Mouse (Mus musculus): ENCODE data around the gene Cacna1e. TPM values are rescaled to one million over a fixed set of nuclear protein-coding genes. Genes with fewer than 3 reads are reported as not detected.
A peak's percentile ranks its signal among the peaks of the same experiment; 100 is the strongest.

Cacna1e gene
- polyA plus RNA-seq, 1 experiment from 2014 or later: 0.25 TPM

DNA sequence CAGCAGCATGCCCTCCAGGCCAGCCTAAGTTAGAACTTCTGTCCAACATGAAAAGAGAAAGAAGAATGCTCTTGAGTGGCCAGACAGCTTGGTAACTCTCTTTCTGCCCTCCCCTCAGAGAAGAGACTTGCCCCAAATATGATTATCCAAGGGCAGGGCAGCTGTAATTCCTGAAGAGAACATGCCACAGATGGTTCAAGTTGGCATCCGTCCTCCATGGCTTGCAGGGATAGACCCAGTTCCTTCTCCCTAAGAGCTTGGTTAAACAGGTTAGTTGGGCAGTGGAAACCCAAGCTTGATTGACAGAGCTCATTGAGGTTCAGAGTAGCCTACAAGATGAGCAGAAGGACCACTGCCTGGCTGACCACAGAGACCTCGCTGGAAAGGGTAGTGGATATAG is 85.5 kb downstream of the Cacna1e start:
- no peaks in the 10 kb centered on the region for H3K9me3 ChIP-seq (ENCODE audit: low read depth, low read length)
- H3K27me3 ChIP-seq (ENCODE audit: insufficient read depth, low read length): no peaks in the 10 kb centered on the region
- no peak for ATAC-seq (ENCODE audit: insufficient read depth)
- 81% methylated on average over 2 of the region's 2 CpGs for WGBS
- H3K36me3 ChIP-seq (ENCODE audit: insufficient read depth): no peaks in the 10 kb centered on the region
- no peak overlapping the region for H3K4me2 ChIP-seq
- no peak overlapping the region for H3K4me3 ChIP-seq (ENCODE audit: low read depth, low read length)
- no peak for DNase-seq
- no peaks in the 10 kb centered on the region for H3K4me1 ChIP-seq (ENCODE audit: insufficient read depth)
- no peak overlapping the region for H3K9ac ChIP-seq
- TF ChIP-seq CTCF (IDR thresholded peaks at IDR 0.05; ENCODE audit: low read depth): no peak
- no peak overlapping the region for H3K27ac ChIP-seq (ENCODE audit: low read depth)

GRCm38 (mm10) chr1:154796685-154797084 is 87.6 kb downstream of the Cacna1e start:
- Histone ChIP-seq H3K36me3 (ENCODE audit: insufficient read depth) (no peaks in the 10 kb centered on the region), H3K4me3 (ENCODE audit: low read depth, low read length) (no peak overlapping the region), H3K27ac (ENCODE audit: low read depth) (no peak overlapping the region), H3K9ac (no peak overlapping the region), H3K4me1 (ENCODE audit: insufficient read depth) (no peaks in the 10 kb centered on the region), H3K9me3 (ENCODE audit: low read depth, low read length) (no peaks in the 10 kb centered on the region), H3K27me3 (ENCODE audit: insufficient read depth, low read length) (no peaks in the 10 kb centered on the region), H3K4me2 (no peak overlapping the region)
- DNase-seq (peak; percentile 37), ATAC-seq (ENCODE audit: insufficient read depth) (no peak)
- peak; percentile 62 for TF ChIP-seq CTCF (IDR thresholded peaks at IDR 0.05; ENCODE audit: low read depth)
- 49% methylated on average over 2 of the region's 2 CpGs for WGBS

- H3K4me3 ChIP-seq (ENCODE audit: low read depth, low read length): no peak overlapping the region
- WGBS: 70% methylated on average over 8 of the region's 8 CpGs
- no peaks in the 10 kb centered on the region for H3K27me3 ChIP-seq (ENCODE audit: insufficient read depth, low read length)
- H3K36me3 ChIP-seq (ENCODE audit: insufficient read depth): no peaks in the 10 kb centered on the region
- no peak for DNase-seq
- H3K4me2 ChIP-seq: no peak overlapping the region
- no peaks in the 10 kb centered on the region for H3K4me1 ChIP-seq (ENCODE audit: insufficient read depth)
- no peak for TF ChIP-seq CTCF (IDR thresholded peaks at IDR 0.05; ENCODE audit: low read depth)
- H3K9me3 ChIP-seq (ENCODE audit: low read depth, low read length): no peaks in the 10 kb centered on the region
- no peak overlapping the region for H3K9ac ChIP-seq
- no peak for ATAC-seq (ENCODE audit: insufficient read depth)
- H3K27ac ChIP-seq (ENCODE audit: low read depth): no peak overlapping the region
These were observed 89.8 kb downstream of the Cacna1e start for GRCm38 (mm10) chr1:154794518-154794951.

DNA sequence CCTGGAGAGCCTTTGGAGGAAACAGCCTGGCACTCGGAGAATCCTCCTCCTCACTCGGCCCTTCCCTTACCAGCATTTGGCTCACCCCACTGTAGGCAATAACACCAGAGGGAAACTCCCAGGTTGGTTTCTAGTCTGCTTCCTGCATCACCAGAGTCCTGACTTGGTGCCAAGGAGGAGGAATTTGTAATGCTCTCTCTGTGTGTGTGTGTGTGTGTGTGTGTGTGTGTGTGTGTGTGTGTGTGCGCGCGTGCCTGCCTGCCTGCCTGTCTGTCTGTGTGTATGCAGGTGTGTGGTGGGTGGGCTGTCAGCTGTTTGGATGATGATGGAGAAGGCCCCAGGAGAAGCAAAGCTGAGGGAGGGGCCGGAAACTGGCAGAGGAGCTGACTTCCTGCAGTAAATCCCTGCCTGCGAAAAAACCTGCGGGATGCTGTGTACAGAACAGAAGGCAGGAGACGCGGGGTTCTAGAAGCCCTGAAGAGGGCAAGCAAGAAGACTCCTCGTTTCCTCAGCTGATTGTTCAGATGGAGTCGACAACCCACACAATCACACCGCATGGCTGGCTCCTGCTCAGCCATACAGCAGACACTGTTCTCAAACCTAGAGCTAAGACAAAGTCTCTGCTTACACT is 92.6 kb downstream of the Cacna1e start:
- 47% methylated on average over 13 of the region's 13 CpGs for WGBS
- Histone ChIP-seq H3K27ac (ENCODE audit: low read depth) (no peak overlapping the region), H3K4me2 (no peak overlapping the region), H3K9ac (no peak overlapping the region), H3K4me1 (ENCODE audit: insufficient read depth) (no peaks in the 10 kb centered on the region), H3K36me3 (ENCODE audit: insufficient read depth) (no peaks in the 10 kb centered on the region), H3K27me3 (ENCODE audit: insufficient read depth, low read length) (no peaks in the 10 kb centered on the region), H3K9me3 (ENCODE audit: low read depth, low read length) (no peaks in the 10 kb centered on the region), H3K4me3 (ENCODE audit: low read depth, low read length) (no peak overlapping the region)
- DNase-seq (peak; percentile 47), ATAC-seq (ENCODE audit: insufficient read depth) (no peak)
- no peak for TF ChIP-seq CTCF (IDR thresholded peaks at IDR 0.05; ENCODE audit: low read depth)

DNA sequence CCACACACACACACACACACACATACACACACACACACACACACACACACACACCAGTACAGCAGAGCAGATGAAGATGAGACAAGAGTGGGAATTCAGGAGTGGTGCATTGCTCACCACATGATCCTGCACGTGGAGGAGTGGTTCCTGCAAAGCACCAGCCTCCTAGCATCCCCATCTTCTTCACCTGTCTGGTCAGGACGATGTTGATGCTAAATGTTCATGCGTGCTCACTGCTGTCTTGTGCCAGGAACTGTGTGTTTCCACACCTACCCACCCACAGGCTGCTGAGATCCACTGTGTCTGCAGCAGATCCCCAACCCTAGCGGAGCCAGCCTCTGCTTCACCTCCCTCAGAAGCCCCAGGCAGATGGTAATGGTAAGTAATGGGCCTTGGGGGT is 95.8 kb downstream of the Cacna1e start:
- 80% methylated on average over 4 of the region's 4 CpGs for WGBS
- H3K9ac ChIP-seq: no peak overlapping the region
- H3K4me2 ChIP-seq: no peak overlapping the region
- DNase-seq (no peak), ATAC-seq (ENCODE audit: insufficient read depth) (peak; percentile 5; the same call in 1 of the 2 replicates)
- no peak overlapping the region for H3K27ac ChIP-seq (ENCODE audit: low read depth)
- H3K9me3 ChIP-seq (ENCODE audit: low read depth, low read length): no peaks in the 10 kb centered on the region
- no peak for TF ChIP-seq CTCF (IDR thresholded peaks at IDR 0.05; ENCODE audit: low read depth)
- H3K4me1 ChIP-seq (ENCODE audit: insufficient read depth): no peaks in the 10 kb centered on the region
- H3K4me3 ChIP-seq (ENCODE audit: low read depth, low read length): no peak overlapping the region
- no peaks in the 10 kb centered on the region for H3K36me3 ChIP-seq (ENCODE audit: insufficient read depth)
- H3K27me3 ChIP-seq (ENCODE audit: insufficient read depth, low read length): no peaks in the 10 kb centered on the region

GRCm38 (mm10) chr1:154788069-154788468 is 96.2 kb downstream of the Cacna1e start:
- Histone ChIP-seq H3K27ac (ENCODE audit: low read depth) (no peak overlapping the region), H3K4me1 (ENCODE audit: insufficient read depth) (no peaks in the 10 kb centered on the region), H3K9me3 (ENCODE audit: low read depth, low read length) (no peaks in the 10 kb centered on the region), H3K4me3 (ENCODE audit: low read depth, low read length) (no peak overlapping the region), H3K9ac (no peak overlapping the region), H3K4me2 (no peak overlapping the region), H3K36me3 (ENCODE audit: insufficient read depth) (no peaks in the 10 kb centered on the region), H3K27me3 (ENCODE audit: insufficient read depth, low read length) (no peaks in the 10 kb centered on the region)
- WGBS: 7% methylated on average over 5 of the region's 5 CpGs
- peak; percentile 84 for TF ChIP-seq CTCF (IDR thresholded peaks at IDR 0.05; ENCODE audit: low read depth)
- DNase-seq: peak; percentile 96
- peak; percentile 64 for ATAC-seq (ENCODE audit: insufficient read depth)

GRCm38 (mm10) chr1:154787418-154787817 is 96.9 kb downstream of the Cacna1e start:
- H3K36me3 ChIP-seq (ENCODE audit: insufficient read depth): no peaks in the 10 kb centered on the region
- peak; percentile 3 for DNase-seq
- no peaks in the 10 kb centered on the region for H3K9me3 ChIP-seq (ENCODE audit: low read depth, low read length)
- TF ChIP-seq CTCF (IDR thresholded peaks at IDR 0.05; ENCODE audit: low read depth): no peak
- no peak overlapping the region for H3K27ac ChIP-seq (ENCODE audit: low read depth)
- H3K4me2 ChIP-seq: no peak overlapping the region
- no peak for ATAC-seq (ENCODE audit: insufficient read depth)
- no peak overlapping the region for H3K4me3 ChIP-seq (ENCODE audit: low read depth, low read length)
- WGBS: 38% methylated on average over 5 of the region's 5 CpGs
- H3K27me3 ChIP-seq (ENCODE audit: insufficient read depth, low read length): no peaks in the 10 kb centered on the region
- H3K4me1 ChIP-seq (ENCODE audit: insufficient read depth): no peaks in the 10 kb centered on the region
- H3K9ac ChIP-seq: no peak overlapping the region

Measured in lung, embryonic 14.5 days (tissue).